In the genomic region with DNA sequence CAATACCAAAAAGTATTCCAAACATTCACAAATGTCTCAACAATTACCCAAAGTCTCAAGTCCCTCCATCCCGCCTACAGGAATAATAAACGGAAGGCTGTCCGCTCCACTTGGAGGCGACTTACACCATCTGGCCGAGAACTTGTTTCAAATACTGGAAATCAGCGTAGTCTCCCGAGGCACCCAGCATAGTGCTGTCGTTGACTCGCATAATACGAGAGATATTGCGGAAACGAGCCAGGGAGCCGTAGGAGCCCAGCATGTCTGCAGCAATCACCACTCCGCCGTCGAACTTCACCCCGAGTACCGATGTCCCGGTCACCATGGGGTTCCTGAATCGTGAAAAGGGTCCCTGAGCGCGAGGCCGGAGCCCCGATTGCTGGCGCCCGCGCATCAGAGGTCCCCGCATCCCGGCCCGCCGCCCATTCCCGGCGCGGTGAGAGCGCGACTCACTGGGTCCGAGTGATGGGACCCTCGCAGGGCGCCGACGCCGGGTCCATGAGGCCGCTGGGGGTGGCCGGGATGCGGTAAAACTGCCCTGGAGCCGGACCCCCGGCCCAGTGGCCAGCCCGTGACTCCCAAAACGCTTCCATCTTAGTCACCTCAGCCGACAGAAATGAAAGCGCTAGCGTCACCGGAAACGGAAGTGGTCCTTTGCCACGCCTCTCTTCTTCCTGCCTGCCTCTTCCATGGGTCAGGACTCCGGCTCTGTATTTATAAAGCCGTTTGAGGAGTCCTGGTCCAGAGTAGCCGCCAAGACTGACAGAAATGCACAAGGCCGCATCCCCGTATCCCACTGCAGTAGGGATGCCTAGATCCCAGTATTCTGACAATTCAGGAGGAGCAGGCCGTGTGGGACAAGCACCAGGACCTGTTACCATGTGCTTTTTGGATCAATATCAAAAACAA, we compare ENCODE assay signal across 8 mouse cellular contexts. TPM values are rescaled to one million over a fixed set of nuclear protein-coding genes. Genes with fewer than 3 reads are reported as not detected.
DNase-seq lines count a peak whose midpoint lies in the region; ATAC-seq and TF ChIP-seq lines count a peak whose summit lies in the region.

A gene (minus strand): TSS at position 646 of the 909 bp plus-strand sequence.

- 1% methylated on average over 61 of the region's 61 CpGs for WGBS in hindbrain, postnatal 0 days

- peak within 1 kb of the TSS; percentile 91 for H3K9ac ChIP-seq in hindbrain, postnatal 0 days (replicated peaks; ENCODE audit: low read length)

- peak within 1 kb of the TSS; percentile 96 for H3K27ac ChIP-seq in gastrocnemius, adult 2 months
- H3K27ac ChIP-seq in hindbrain, postnatal 0 days: peak within 1 kb of the TSS; percentile 90
- peak within 1 kb of the TSS; percentile 94 for H3K27ac ChIP-seq in left cerebral cortex, adult 2 months

- peak; percentile 91 for DNase-seq in ZHBTc4 (ENCODE audit: low read depth, low spot score)
- DNase-seq in cerebellum, postnatal 4 days (ENCODE audit: low spot score in 2 of 2): peak; percentile 59 to 77
- DNase-seq in gastrocnemius, adult 2 months: peak; percentile 89
- DNase-seq in hindbrain, postnatal 0 days (ENCODE audit: low spot score): peak; percentile 94
- DNase-seq in left cerebral cortex, adult 2 months (ENCODE audit: extremely low spot score in 1 of 2, low spot score in 2 of 2): peak; percentile 79 to 81
- DNase-seq in right cerebral cortex, adult 2 months (ENCODE audit: low spot score in 2 of 2): peak; percentile 88 to 93
- peak; percentile 84 to 86 for DNase-seq in urinary bladder, postnatal 36 days (ENCODE audit: low spot score in 2 of 2)

- peak within 1 kb of the TSS; percentile 60 for H3K4me2 ChIP-seq in hindbrain, postnatal 0 days (ENCODE audit: low read depth, low read length)

- H3K4me3 ChIP-seq in gastrocnemius, adult 2 months: peak within 1 kb of the TSS; percentile 84
- H3K4me3 ChIP-seq in hindbrain, postnatal 0 days (ENCODE audit: low read length): peak within 1 kb of the TSS; percentile 96
- peak within 1 kb of the TSS; percentile 70 for H3K4me3 ChIP-seq in left cerebral cortex, adult 2 months

- no peaks in the 10 kb centered on the region for H3K27me3 ChIP-seq in hindbrain, postnatal 0 days (ENCODE audit: insufficient read depth, low read length)

- H3K36me3 ChIP-seq in hindbrain, postnatal 0 days (ENCODE audit: insufficient read depth, low read length): peaks cover 28% of the 10 kb centered on the region

- intact Hi-C loops in gastrocnemius, adult 2 months (cut with DNase I): loop anchor here (5.0 kb wide), 1 partner anchor 111 kb away; no protein-coding TSS in a partner anchor
- intact Hi-C loops in left cerebral cortex, adult 2 months (cut with DNase I): loop anchor here (2.0 kb wide), 1 partner anchor 48 kb away; no protein-coding TSS in a partner anchor

- peak; percentile 91 for ATAC-seq in hindbrain, postnatal 0 days
- ATAC-seq in megakaryocyte, adult 5-6 weeks (ENCODE audit: poor library complexity, severe bottlenecking): peak; percentile 96

- no peaks in the 10 kb centered on the region for H3K9me3 ChIP-seq in hindbrain, postnatal 0 days (ENCODE audit: low read length)

- no peak for TF ChIP-seq CTCF in gastrocnemius, adult 2 months (IDR thresholded peaks at IDR 0.05)
- no peak for TF ChIP-seq CTCF in hindbrain, postnatal 0 days (IDR thresholded peaks at IDR 0.05; ENCODE audit: low read depth)
- no peak for TF ChIP-seq CTCF in left cerebral cortex, adult 2 months (IDR thresholded peaks at IDR 0.05)

- H3K4me1 ChIP-seq in hindbrain, postnatal 0 days (ENCODE audit: insufficient read depth, low read length): peaks cover 7% of the 10 kb centered on the region; the same call in 1 of the 2 replicates

RNA-seq across cellular contexts. Expression of the gene that starts here (rescaled TPM):
- total RNA-seq in gastrocnemius, adult 2 months (2021): 100 to 1,000 TPM; 176 to 198 TPM
- 288 and 314 TPM in 2 replicates for total RNA-seq in hindbrain, postnatal 0 days (2014; rRNA removed)
- 370 and 383 TPM in 2 replicates for polyA plus RNA-seq in hindbrain, postnatal 0 days (2015; fragmentation: Nextera tagmentation; extraction: Ambion mirVana)
- 100 to 1,000 TPM; 245 to 288 TPM for total RNA-seq in left cerebral cortex, adult 2 months (2021)
- total RNA-seq in megakaryocyte, adult 5-6 weeks (2015): 344 and 379 TPM in 2 replicates
- 179 and 223 TPM in 2 replicates for total RNA-seq in megakaryocyte, adult 5-6 weeks (2017)

Comparison
In these comparisons a context has a peak if more than half of its experiments do, and no peak if none do; other contexts are left out.
1. Peak in every context shown above with its lines: DNase-seq, ATAC-seq, H3K4me3 ChIP-seq and H3K27ac ChIP-seq.